Mouse (Mus musculus): ENCODE measurements around the gene Cpne5. TPM values are rescaled to one million over a fixed set of nuclear protein-coding genes. Genes with fewer than 3 reads are reported as not detected.

The Cpne5 gene
- polyA plus RNA-seq, 1 experiment: 66.3 TPM

- DNase-seq (ENCODE audit: low read depth): no peak
Measured at GRCm38 (mm10) chr17:29210037-29210436, 27.9 kb downstream of the Cpne5 start.

GRCm38 (mm10) chr17:29206052-29206451, 31.9 kb downstream of the Cpne5 start:
- no peak for DNase-seq (ENCODE audit: low read depth)

- DNase-seq (ENCODE audit: low read depth): no peak
Measured at GRCm38 (mm10) chr17:29202604-29203003, 35.4 kb downstream of the Cpne5 start.

- no peak for DNase-seq (ENCODE audit: low read depth)
Measured at GRCm38 (mm10) chr17:29199821-29200220, 38.1 kb downstream of the Cpne5 start.

- DNase-seq (ENCODE audit: low read depth): no peak
Measured at GRCm38 (mm10) chr17:29199151-29199800, 38.7 kb downstream of the Cpne5 start.

- no peak for DNase-seq (ENCODE audit: low read depth)
Measured at GRCm38 (mm10) chr17:29195579-29195978, 42.4 kb downstream of the Cpne5 start.

- DNase-seq (ENCODE audit: low read depth): no peak
Measured at GRCm38 (mm10) chr17:29188989-29189388, 49.0 kb downstream of the Cpne5 start.

- no peak for DNase-seq (ENCODE audit: low read depth)
Measured at GRCm38 (mm10) chr17:29186989-29187859, 50.7 kb downstream of the Cpne5 start.

- no peak for DNase-seq (ENCODE audit: low read depth)
Measured at GRCm38 (mm10) chr17:29185376-29186046, 52.5 kb downstream of the Cpne5 start.

GRCm38 (mm10) chr17:29183162-29183561, 54.8 kb downstream of the Cpne5 start:
- DNase-seq (ENCODE audit: low read depth): no peak

GRCm38 (mm10) chr17:29181751-29182150, 56.2 kb downstream of the Cpne5 start:
- DNase-seq (ENCODE audit: low read depth): no peak

GRCm38 (mm10) chr17:29180406-29181127, 57.4 kb downstream of the Cpne5 start:
- DNase-seq (ENCODE audit: low read depth): no peak

- DNase-seq (ENCODE audit: low read depth): no peak
Measured at GRCm38 (mm10) chr17:29179917-29180316, 58.0 kb downstream of the Cpne5 start.

GRCm38 (mm10) chr17:29178503-29179059, 59.4 kb downstream of the Cpne5 start:
- DNase-seq (ENCODE audit: low read depth): no peak

- DNase-seq (ENCODE audit: low read depth): no peak
Measured at GRCm38 (mm10) chr17:29176391-29177267, 61.3 kb downstream of the Cpne5 start.

GRCm38 (mm10) chr17:29175693-29176092, 62.3 kb downstream of the Cpne5 start:
- DNase-seq (ENCODE audit: low read depth): no peak

GRCm38 (mm10) chr17:29173165-29173564, 64.8 kb downstream of the Cpne5 start:
- DNase-seq (ENCODE audit: low read depth): no peak

- DNase-seq (ENCODE audit: low read depth): no peak
Measured at GRCm38 (mm10) chr17:29172062-29172461, 65.9 kb downstream of the Cpne5 start.

GRCm38 (mm10) chr17:29171001-29171772, 66.8 kb downstream of the Cpne5 start:
- no peak for DNase-seq (ENCODE audit: low read depth)
